Mouse (Mus musculus) heart, adult 2 months (tissue): ENCODE measurements around the gene Zfp950.

Experiments
- CTCF ChIP-seq: fragments of 200-600 bp; IDR thresholded peaks from 2 replicates; pipeline ENCODE4 v1.8.1; 2022; ENCODE audit warnings: antibody characterized with exemption, mild to moderate bottlenecking, moderate library complexity
- POLR2A ChIP-seq: fragments of 200-500 bp; IDR thresholded peaks from 2 replicates; pipeline ENCODE4 v1.6.1; 2011; ENCODE audit warnings: mild to moderate bottlenecking, low read depth, low read length, control low read depth; ENCODE audit not compliant: insufficient read depth

DNA sequence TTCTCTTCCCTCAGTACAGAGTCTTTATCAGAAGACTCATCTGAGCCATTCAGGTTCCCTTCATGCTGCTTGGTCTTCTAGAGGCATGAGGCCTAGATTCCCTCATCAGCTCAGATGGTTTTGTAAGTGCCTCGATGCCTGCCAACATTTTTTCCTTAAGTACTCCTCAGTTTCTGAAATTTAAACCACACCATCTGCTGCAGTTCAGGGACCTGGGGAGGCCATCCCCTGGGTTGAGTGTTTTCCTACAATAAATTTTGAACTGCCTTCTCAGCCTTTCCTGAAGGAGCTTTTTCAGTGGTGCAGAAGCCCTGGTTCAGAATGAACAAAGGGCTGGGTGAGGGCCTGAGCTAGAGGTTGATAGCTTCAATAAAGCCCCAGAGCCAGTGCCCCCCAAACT is 91.2 kb downstream of the Zfp950 start:
- no peak for TF ChIP-seq CTCF
- no peak for TF ChIP-seq POLR2A
